Mouse (Mus musculus): ENCODE results near the gene Ldb3. TPM values are rescaled to one million over a fixed set of nuclear protein-coding genes. Genes with fewer than 3 reads are reported as not detected.

The Ldb3 gene
- total and polyA plus RNA-seq, 3 experiments = 0.01 TPM; not detected in 2

DNA sequence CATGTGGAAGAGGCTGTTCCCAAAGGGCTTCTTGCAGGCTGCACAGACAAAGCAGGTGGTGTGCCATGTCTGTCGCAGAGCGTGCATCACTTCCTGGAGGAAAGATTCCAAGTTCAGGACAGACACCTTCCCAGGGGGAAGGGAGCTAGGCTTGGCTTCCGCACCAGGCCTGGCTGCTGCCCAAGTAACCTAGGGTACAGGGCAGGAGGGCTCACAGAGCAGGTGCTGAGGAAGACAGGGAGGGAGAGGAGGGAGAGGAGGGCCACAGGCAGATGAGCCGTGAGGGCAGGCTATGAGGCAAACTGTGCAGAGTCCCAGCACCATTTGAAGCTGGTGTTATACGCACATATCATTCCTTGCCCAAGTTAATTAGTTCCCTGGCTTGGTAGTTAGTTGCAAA is 46.6 kb downstream of the Ldb3 start:
- Histone ChIP-seq H3K27me3 (ENCODE audit: control insufficient read depth in 1 of 2, insufficient read depth in 2 of 2, low read length in 2 of 2) (peaks cover 1 to 3% of the 10 kb centered on the region in 2 experiments; a peak in 3 of 4 replicates), H3K9me3 (replicated peaks; ENCODE audit: insufficient read depth, low read length) (no peaks in the 10 kb centered on the region), H3K9ac (ENCODE audit: control insufficient read depth, low read depth, low read length, poor library complexity, severe bottlenecking) (no peak overlapping the region), H3K4me1 (ENCODE audit: control insufficient read depth in 1 of 2, insufficient read depth in 2 of 2, low read length in 2 of 2) (no peaks in the 10 kb centered on the region), H3K36me3 (ENCODE audit: control insufficient read depth in 1 of 2, insufficient read depth in 2 of 2, low read length in 2 of 2) (no peaks in the 10 kb centered on the region), H3K4me3 (ENCODE audit: control insufficient read depth in 1 of 2, insufficient read depth in 1 of 2, low read depth in 2 of 2, low read length in 2 of 2) (no peak overlapping the region), H3K79me2 (ENCODE audit: control insufficient read depth, insufficient read depth, low read length, poor library complexity) (no peaks in the 10 kb centered on the region), H3K27ac (ENCODE audit: control insufficient read depth, low read depth, low read length) (no peak overlapping the region)
- TF ChIP-seq KAT2A (conservative IDR thresholded peaks at IDR 0.05; ENCODE audit: low read depth, low read length) (no peak), CHD1 (IDR thresholded peaks at IDR 0.05; ENCODE audit: low read depth, low read length) (no peak), E2F4 (IDR thresholded peaks at IDR 0.05; ENCODE audit: borderline replicate concordance, low read depth, low read length) (no peak), TCF12 (IDR thresholded peaks at IDR 0.05; ENCODE audit: low read depth, low read length) (no peak), MXI1 (IDR thresholded peaks at IDR 0.05; ENCODE audit: low read depth, low read length) (no peak), HCFC1 (IDR thresholded peaks at IDR 0.05; ENCODE audit: low read depth, low read length) (no peak), JUND (IDR thresholded peaks at IDR 0.05; ENCODE audit: low read depth, low read length) (no peak), ELF1 (IDR thresholded peaks at IDR 0.05; ENCODE audit: low read depth, low read length) (no peak), EP300 (IDR thresholded peaks at IDR 0.05; ENCODE audit: low read depth in 1 of 2, low read length in 2 of 2) (no peak), TAL1 (IDR thresholded peaks at IDR 0.05; ENCODE audit: low read length) (no peak), POLR2A (IDR thresholded peaks at IDR 0.05; ENCODE audit: control insufficient read depth in 1 of 2, insufficient read depth in 1 of 2, low read depth in 1 of 2, low read length in 2 of 2, poor library complexity in 1 of 2) (no peak), ZNF384 (IDR thresholded peaks at IDR 0.05; ENCODE audit: low read depth, low read length) (no peak), BHLHE40 (IDR thresholded peaks at IDR 0.05; ENCODE audit: borderline replicate concordance, low read depth, low read length) (no peak), RAD21 (IDR thresholded peaks at IDR 0.05; ENCODE audit: low read depth, low read length) (no peak)
- no peak for DNase-seq (ENCODE audit: low read depth, low spot score)

DNA sequence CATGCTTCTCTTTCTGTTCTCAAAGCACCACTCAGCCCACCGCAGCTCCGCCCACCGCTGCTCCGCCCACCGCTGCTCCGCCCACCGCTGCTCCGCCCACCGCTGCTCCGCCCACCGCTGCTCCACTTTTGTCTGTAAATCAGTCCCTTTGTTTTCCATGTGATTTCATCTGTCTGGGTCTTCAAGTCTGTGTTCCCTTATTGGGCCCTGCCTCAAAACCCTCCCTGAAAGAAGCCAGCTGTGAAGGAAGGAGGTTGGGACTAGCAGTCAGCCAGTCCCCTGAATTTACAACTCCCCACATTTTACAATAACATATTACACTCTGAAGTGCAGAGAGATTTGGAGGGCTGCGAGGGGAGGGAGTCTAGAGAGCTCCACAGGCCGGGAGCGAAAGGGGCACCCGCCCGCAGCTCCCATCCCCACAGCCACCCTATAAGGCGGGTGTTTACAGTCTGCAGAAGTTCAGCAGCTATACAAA is 47.8 kb downstream of the Ldb3 start:
- Histone ChIP-seq H3K4me1 (ENCODE audit: control insufficient read depth in 1 of 2, insufficient read depth in 2 of 2, low read length in 2 of 2) (no peaks in the 10 kb centered on the region), H3K9ac (ENCODE audit: control insufficient read depth, low read depth, low read length, poor library complexity, severe bottlenecking) (no peak overlapping the region), H3K36me3 (ENCODE audit: control insufficient read depth in 1 of 2, insufficient read depth in 2 of 2, low read length in 2 of 2) (no peaks in the 10 kb centered on the region), H3K4me3 (ENCODE audit: control insufficient read depth in 1 of 2, insufficient read depth in 1 of 2, low read depth in 2 of 2, low read length in 2 of 2) (no peak overlapping the region), H3K79me2 (ENCODE audit: control insufficient read depth, insufficient read depth, low read length, poor library complexity) (no peaks in the 10 kb centered on the region), H3K27ac (ENCODE audit: control insufficient read depth, low read depth, low read length) (no peak overlapping the region), H3K27me3 (ENCODE audit: control insufficient read depth in 1 of 2, insufficient read depth in 2 of 2, low read length in 2 of 2) (peaks cover 0 to 1% of the 10 kb centered on the region in 2 experiments; a peak in 2 of 4 replicates), H3K9me3 (replicated peaks; ENCODE audit: insufficient read depth, low read length) (no peaks in the 10 kb centered on the region)
- TF ChIP-seq ETS1 (IDR thresholded peaks at IDR 0.05; ENCODE audit: low read depth, low read length) = no peak
- TF ChIP-seq TCF12 (IDR thresholded peaks at IDR 0.05; ENCODE audit: low read depth, low read length) = no peak
- no peak for TF ChIP-seq MEF2A (IDR thresholded peaks at IDR 0.05; ENCODE audit: extremely low read depth, insufficient replicate concordance, low read depth, low read length, poor library complexity, severe bottlenecking)
- TF ChIP-seq ZKSCAN1 (IDR thresholded peaks at IDR 0.05; ENCODE audit: low read depth, low read length) = no peak
- no peak for TF ChIP-seq CHD2 (IDR thresholded peaks at IDR 0.05; ENCODE audit: low read length)
- no peak for TF ChIP-seq ZMIZ1 (IDR thresholded peaks at IDR 0.05; ENCODE audit: low read depth, low read length)
- no peak for TF ChIP-seq GABPA (IDR thresholded peaks at IDR 0.05; ENCODE audit: low read depth, low read length)
- TF ChIP-seq USF1 (IDR thresholded peaks at IDR 0.05; ENCODE audit: low read depth, low read length) = no peak
- no peak for TF ChIP-seq ZC3H11A (IDR thresholded peaks at IDR 0.05; ENCODE audit: low read depth, low read length)
- no peak for TF ChIP-seq MXI1 (IDR thresholded peaks at IDR 0.05; ENCODE audit: low read depth, low read length)
- no peak for TF ChIP-seq RAD21 (IDR thresholded peaks at IDR 0.05; ENCODE audit: low read depth, low read length)
- TF ChIP-seq SIN3A (IDR thresholded peaks at IDR 0.05; ENCODE audit: low read length) = no peak
- no peak for TF ChIP-seq TAL1 (IDR thresholded peaks at IDR 0.05; ENCODE audit: low read length)
- TF ChIP-seq MAFK (IDR thresholded peaks at IDR 0.05; ENCODE audit: borderline replicate concordance, low read depth, low read length) = no peak
- TF ChIP-seq USF2 (IDR thresholded peaks at IDR 0.05; ENCODE audit: borderline replicate concordance in 1 of 2, insufficient read depth in 1 of 2, low read depth in 1 of 2, low read length in 2 of 2) = no peak
- no peak for TF ChIP-seq EP300 (IDR thresholded peaks at IDR 0.05; ENCODE audit: low read depth in 1 of 2, low read length in 2 of 2)
- no peak for TF ChIP-seq POLR2A (IDR thresholded peaks at IDR 0.05; ENCODE audit: control insufficient read depth in 1 of 2, insufficient read depth in 1 of 2, low read depth in 1 of 2, low read length in 2 of 2, poor library complexity in 1 of 2)
- TF ChIP-seq POLR2AphosphoS2 (IDR thresholded peaks at IDR 0.05; ENCODE audit: low read length) = no peak
- no peak for DNase-seq (ENCODE audit: low read depth, low spot score)
